Mouse (Mus musculus) limb, embryonic 14.5 days (tissue): ENCODE measurements at regions not wholly inside any gene's neighbourhood (a gene's known extent, or its start where the extent isn't known, plus 50 kb on each side); places are given as distances from the start of the nearest gene placed in this dataset.
A peak's percentile ranks its signal among the peaks of the same experiment; 100 is the strongest.

Source experiments
- ATAC-seq: fragments of 200-750 bp; cut with Nextera tagmentation; 2 replicates; pipeline ENCODE4 v1.8.0; 2017; ENCODE audit warnings: low read depth, moderate number of reproducible peaks, moderate TSS enrichment; ENCODE audit not compliant: low FRiP score
- DNase-seq: peaks from one replicate; pipeline ENCODE4 v3.0.0-alpha.2; 2015; ENCODE audit warnings: low spot score
- H3K27ac ChIP-seq: fragments of 300-500 bp; sonication (generic); replicated peaks from 2 replicates; pipeline ENCODE4 v1.5.1; 2014; ENCODE audit warnings: low read depth, mild to moderate bottlenecking, low read length, moderate library complexity, mixed read lengths
- H3K27me3 ChIP-seq: fragments of 300-500 bp; sonication (generic); 2 replicates; pipeline ENCODE4 v1.6.1; 2014; ENCODE audit warnings: low read length, mixed read lengths; ENCODE audit not compliant: control insufficient read depth, insufficient read depth
- H3K36me3 ChIP-seq: fragments of 300-500 bp; sonication (generic); 2 replicates; pipeline ENCODE4 v1.6.1; 2014; ENCODE audit warnings: mild to moderate bottlenecking, low read length, moderate library complexity, mixed read lengths; ENCODE audit not compliant: control insufficient read depth, insufficient read depth
- H3K4me1 ChIP-seq: fragments of 300-500 bp; sonication (generic); 2 replicates; pipeline ENCODE4 v1.6.1; 2014; ENCODE audit warnings: antibody characterized with exemption, low read length, mixed read lengths; ENCODE audit not compliant: control insufficient read depth, insufficient read depth
- H3K4me2 ChIP-seq: fragments of 300-500 bp; sonication (generic); replicated peaks from 2 replicates; pipeline ENCODE4 v1.6.1; 2014; ENCODE audit warnings: low read depth, mild to moderate bottlenecking, low read length, moderate library complexity; ENCODE audit not compliant: severe bottlenecking
- H3K4me3 ChIP-seq: fragments of 300-500 bp; sonication (generic); replicated peaks from 2 replicates; pipeline ENCODE4 v1.5.1; 2014; ENCODE audit warnings: low read length
- H3K9ac ChIP-seq: fragments of 300-500 bp; sonication (generic); 2 replicates; pipeline ENCODE4 v1.6.1; 2014; ENCODE audit warnings: mild to moderate bottlenecking, low read depth, low read length, moderate library complexity; ENCODE audit not compliant: severe bottlenecking
- H3K9me3 ChIP-seq: fragments of 300-500 bp; sonication (generic); 2 replicates; pipeline ENCODE4 v1.6.1; 2016; ENCODE audit warnings: low read length; ENCODE audit not compliant: control insufficient read depth
- POLR2A ChIP-seq: fragments of 200-500 bp; IDR thresholded peaks from 2 replicates; pipeline ENCODE4 v1.8.0; 2012; ENCODE audit warnings: inconsistent platforms, mild to moderate bottlenecking, moderate library complexity, borderline replicate concordance; ENCODE audit not compliant: insufficient read depth, insufficient read length; ENCODE audit errors: extremely low read depth
- WGBS: fragments of 180-500 bp; shearing (Covaris S2); extraction: QIAGEN DNeasy Blood & Tissue Kit; methylation state at CpG from one replicate; pipeline ENCODE4 v1.1.7; 2014; 5-methylcytosine and 5-hydroxymethylcytosine counted together

GRCm38 (mm10) chr5:74880669-74881226, 163.8 kb downstream of the Chic2 start:
- H3K36me3 ChIP-seq: no peaks in the 10 kb centered on the region
- H3K4me1 ChIP-seq: peaks cover 5% of the 10 kb centered on the region; the same call in 1 of the 2 replicates
- WGBS: 51% methylated on average over 10 of the region's 10 CpGs
- no peak for TF ChIP-seq POLR2A
- H3K27me3 ChIP-seq: no peaks in the 10 kb centered on the region
- H3K4me2 ChIP-seq: no peak overlapping the region
- H3K27ac ChIP-seq: no peak overlapping the region
- H3K9ac ChIP-seq: no peak overlapping the region
- no peaks in the 10 kb centered on the region for H3K9me3 ChIP-seq
- H3K4me3 ChIP-seq: no peak overlapping the region
- ATAC-seq (peak; percentile 75), DNase-seq (peak; percentile 72)

GRCm38 (mm10) chr5:74880048-74880437, 164.5 kb downstream of the Chic2 start:
- H3K9ac ChIP-seq: no peak overlapping the region
- no peak for TF ChIP-seq POLR2A
- WGBS: 83% methylated on average over 6 of the region's 6 CpGs
- ATAC-seq: no peak
- no peaks in the 10 kb centered on the region for H3K36me3 ChIP-seq
- DNase-seq: no peak
- no peaks in the 10 kb centered on the region for H3K27me3 ChIP-seq
- no peak overlapping the region for H3K4me2 ChIP-seq
- no peak overlapping the region for H3K27ac ChIP-seq
- no peaks in the 10 kb centered on the region for H3K9me3 ChIP-seq
- peaks cover 5% of the 10 kb centered on the region; the same call in 1 of the 2 replicates for H3K4me1 ChIP-seq
- no peak overlapping the region for H3K4me3 ChIP-seq

- WGBS: 83% methylated on average over 12 of the region's 13 CpGs
- H3K27me3 ChIP-seq: no peaks in the 10 kb centered on the region
- H3K4me3 ChIP-seq: no peak overlapping the region
- TF ChIP-seq POLR2A: no peak
- no peaks in the 10 kb centered on the region for H3K36me3 ChIP-seq
- H3K9ac ChIP-seq: no peak overlapping the region
- H3K4me2 ChIP-seq: no peak overlapping the region
- H3K4me1 ChIP-seq: peaks cover 8% of the 10 kb centered on the region; the same call in 1 of the 2 replicates
- DNase-seq (no peak), ATAC-seq (no peak)
- no peaks in the 10 kb centered on the region for H3K9me3 ChIP-seq
- H3K27ac ChIP-seq: no peak overlapping the region
Observed at GRCm38 (mm10) chr5:74879098-74880047, 165.2 kb downstream of the Chic2 start.

GRCm38 (mm10) chr5:74877595-74877994, 167.0 kb downstream of the Chic2 start:
- H3K9me3 ChIP-seq: no peaks in the 10 kb centered on the region
- H3K9ac ChIP-seq: no peak overlapping the region
- no peak overlapping the region for H3K4me2 ChIP-seq
- H3K4me3 ChIP-seq: no peak overlapping the region
- DNase-seq (no peak), ATAC-seq (no peak)
- H3K27ac ChIP-seq: no peak overlapping the region
- no peaks in the 10 kb centered on the region for H3K27me3 ChIP-seq
- no peak for TF ChIP-seq POLR2A
- peaks cover 8% of the 10 kb centered on the region; the same call in 1 of the 2 replicates for H3K4me1 ChIP-seq
- WGBS: 24% methylated on average over 5 of the region's 5 CpGs
- H3K36me3 ChIP-seq: no peaks in the 10 kb centered on the region

- Histone ChIP-seq H3K4me1 (peaks cover 8% of the 10 kb centered on the region; the same call in 1 of the 2 replicates), H3K4me2 (no peak overlapping the region), H3K27me3 (no peaks in the 10 kb centered on the region), H3K36me3 (no peaks in the 10 kb centered on the region), H3K4me3 (no peak overlapping the region), H3K27ac (no peak overlapping the region), H3K9me3 (no peaks in the 10 kb centered on the region), H3K9ac (no peak overlapping the region)
- no peak for ATAC-seq
- DNase-seq: no peak
- 45% methylated on average over 6 of the region's 6 CpGs for WGBS
- TF ChIP-seq POLR2A: no peak
Observed at GRCm38 (mm10) chr5:74877185-74877584, 167.4 kb downstream of the Chic2 start.
